Mouse (Mus musculus) left cerebral cortex, postnatal 36 days (tissue): ENCODE measurements around the gene Olfr1206. TPM values are rescaled to one million over a fixed set of nuclear protein-coding genes. Genes with fewer than 3 reads are reported as not detected.

Source experiments
- DNase-seq, 2 experiments: peaks; one replicate each; pipeline ENCODE4 v3.0.0; 2021 to 2022; ENCODE audit warnings: low spot score in 2 of 2, mixed read lengths in 1 of 2
- intact Hi-C: fragments of 180-260 bp; cut with DNase I; formaldehyde crosslinking; loops from one replicate; pipeline ENCODE4 v1.15.1; 2025
- total RNA-seq, 2 experiments: library from RNA; stranded (reverse); gene quantifications; 2 replicates each; pipeline ENCODE4 v1.2.3; 2021

The Olfr1206 gene
- not detected for total RNA-seq

- intact Hi-C loops, result no loop called here
- DNase-seq, result no peak
Measured at GRCm38 (mm10) chr2:88862931-88863330, at the start of gene Olfr1206. Olfr1206 (plus strand) TSS chr2:88863231.

- intact Hi-C loops, result no loop called here
- DNase-seq, result no peak
Measured at GRCm38 (mm10) chr2:88814196-88814595, 48.8 kb upstream of the Olfr1206 start, which contains the start of gene Olfr1202. Olfr1202 (plus strand) TSS chr2:88814496.

GRCm38 (mm10) chr2:88829437-88829836 is 33.6 kb upstream of the Olfr1206 start, which contains the start of gene Olfr1205:
Olfr1205 (plus strand) TSS chr2:88829737.
- intact Hi-C loops, result no loop called here

GRCm38 (mm10) chr2:88838477-88838876 is 24.6 kb upstream of the Olfr1206 start:
- DNase-seq, result no peak
- intact Hi-C loops, result no loop called here

More at GRCm38 (mm10) chr2:88829437-88829836, 33.6 kb upstream of the Olfr1206 start, which contains the start of gene Olfr1205:
- no peak for DNase-seq

GRCm38 (mm10) chr2:88848992-88849391 is 14.0 kb upstream of the Olfr1206 start, which contains the start of gene Olfr1204:
Olfr1204 (plus strand) TSS chr2:88849292.
- intact Hi-C loops, result no loop called here
- no peak for DNase-seq

GRCm38 (mm10) chr2:88902211-88902610 is 39.2 kb downstream of the Olfr1206 start, which contains the start of gene Olfr1208:
Olfr1208 (minus strand) TSS chr2:88902311.
- intact Hi-C loops, result no loop called here
- no peak for DNase-seq

- intact Hi-C loops, result no loop called here
- DNase-seq, result no peak
Measured at GRCm38 (mm10) chr2:88915057-88915456, 52.0 kb downstream of the Olfr1206 start, which contains the start of gene Olfr1209. Olfr1209 (minus strand) TSS chr2:88915157.

Other genes starting within 250 kb of the Olfr1206 start
- under 1 TPM in 1 of 2 experiments, not detected in 1; 0.05 TPM for gene Olfr1191-ps1, start 222.7 kb upstream of the Olfr1206 start, total RNA-seq
- gene Olfr1192-ps1, start 214.7 kb upstream of the Olfr1206 start, total RNA-seq, result not detected
- gene Olfr1193, start 187.6 kb upstream of the Olfr1206 start, total RNA-seq, result not detected
- gene Olfr1195, start 174.0 kb upstream of the Olfr1206 start, total RNA-seq, result not detected
- gene Olfr1196, start 158.6 kb upstream of the Olfr1206 start, total RNA-seq, result not detected
- not detected for gene Olfr1197, start 130.9 kb upstream of the Olfr1206 start, total RNA-seq
- gene Olfr1198, start 111.9 kb upstream of the Olfr1206 start, total RNA-seq, result not detected
- not detected for gene Olfr1199, start 102.8 kb upstream of the Olfr1206 start, total RNA-seq
- not detected for gene Olfr1200, start 92.7 kb upstream of the Olfr1206 start, total RNA-seq
- gene Olfr1201, start 70.2 kb upstream of the Olfr1206 start, total RNA-seq, result not detected
- gene Olfr1202, start 48.7 kb upstream of the Olfr1206 start, total RNA-seq, result not detected
- not detected for gene Olfr1205, start 33.5 kb upstream of the Olfr1206 start, total RNA-seq
- not detected for gene Olfr1204, start 13.9 kb upstream of the Olfr1206 start, total RNA-seq
- gene Olfr1208, start 39.1 kb downstream of the Olfr1206 start, total RNA-seq, result not detected
- not detected for gene Olfr1209, start 51.9 kb downstream of the Olfr1206 start, total RNA-seq
- gene Olfr1211, start 74.9 kb downstream of the Olfr1206 start, total RNA-seq, result not detected
- not detected for gene Olfr1212, start 90.7 kb downstream of the Olfr1206 start, total RNA-seq
- gene Gm13762, start 117.0 kb downstream of the Olfr1206 start, total RNA-seq, result not detected
- gene Olfr1214, start 129.4 kb downstream of the Olfr1206 start, total RNA-seq, result not detected
- gene Olfr1215, start 143.7 kb downstream of the Olfr1206 start, total RNA-seq, result not detected
- gene Olfr1216, start 155.1 kb downstream of the Olfr1206 start, total RNA-seq, result not detected
- not detected for gene Olfr1217, start 168.8 kb downstream of the Olfr1206 start, total RNA-seq
- gene Olfr1218, start 198.0 kb downstream of the Olfr1206 start, total RNA-seq, result not detected
- not detected for gene Olfr1219, start 220.3 kb downstream of the Olfr1206 start, total RNA-seq
- not detected for gene Olfr1220, start 243.6 kb downstream of the Olfr1206 start, total RNA-seq